Mouse (Mus musculus) kidney, postnatal 0 days (tissue): Measurements from ENCODE around the gene Lnx1. TPM values are rescaled to one million over a fixed set of nuclear protein-coding genes. Genes with fewer than 3 reads are reported as not detected.

Experiments
- ATAC-seq: fragments of 200-750 bp; cut with Nextera tagmentation; replicated peaks from 2 replicates; pipeline ENCODE4 v1.8.0; 2017; ENCODE audit warnings: low read depth, moderate number of reproducible peaks, moderate TSS enrichment, moderate library complexity; ENCODE audit not compliant: low FRiP score
- DNase-seq: peaks from one replicate; pipeline ENCODE4 v3.0.0-alpha.2; 2016; ENCODE audit warnings: low spot score
- H3K27ac ChIP-seq: fragments of 300-500 bp; sonication (generic); 2 replicates; pipeline ENCODE4 v1.5.1; 2014; ENCODE audit warnings: mild to moderate bottlenecking
- H3K27me3 ChIP-seq: fragments of 300-500 bp; sonication (generic); 2 replicates; pipeline ENCODE4 v1.6.1; 2014; ENCODE audit warnings: low read length, mixed read lengths; ENCODE audit not compliant: insufficient read depth
- H3K36me3 ChIP-seq: fragments of 300-500 bp; sonication (generic); 2 replicates; pipeline ENCODE4 v1.6.1; 2014; ENCODE audit warnings: low read length, mixed read lengths; ENCODE audit not compliant: insufficient read depth
- H3K4me1 ChIP-seq: fragments of 300-500 bp; sonication (generic); replicated peaks from 2 replicates; pipeline ENCODE4 v1.6.1; 2014; ENCODE audit warnings: antibody characterized with exemption, low read length, mixed read lengths; ENCODE audit not compliant: insufficient read depth
- H3K4me2 ChIP-seq: fragments of 300-500 bp; sonication (generic); 2 replicates; pipeline ENCODE4 v1.6.1; 2014; ENCODE audit warnings: mild to moderate bottlenecking, low read length, moderate library complexity, mixed read lengths
- H3K4me3 ChIP-seq: fragments of 300-500 bp; sonication (generic); replicated peaks from 2 replicates; pipeline ENCODE4 v1.5.1; 2014; ENCODE audit warnings: low read depth, low read length
- H3K9ac ChIP-seq: fragments of 300-500 bp; sonication (generic); 2 replicates; pipeline ENCODE4 v1.6.1; 2014; ENCODE audit warnings: low read depth, low read length
- H3K9me3 ChIP-seq: fragments of 300-500 bp; sonication (generic); replicated peaks from 2 replicates; pipeline ENCODE4 v1.6.1; 2016; ENCODE audit warnings: low read length, inconsistent platforms, mixed read lengths
- CTCF ChIP-seq: IDR thresholded peaks from 2 replicates; pipeline ENCODE4 v1.5.1; 2016; ENCODE audit warnings: antibody characterized with exemption, low read depth, mild to moderate bottlenecking, moderate library complexity
- WGBS: fragments of 180-500 bp; shearing (Covaris S2); extraction: QIAGEN DNeasy Blood & Tissue Kit; methylation state at CpG from one replicate; pipeline ENCODE4 v1.1.7; 2014; 5-methylcytosine and 5-hydroxymethylcytosine counted together
- polyA plus RNA-seq: library from polyadenylated mRNA; unstranded; fragments of >200 nt; fragmentation: Nextera tagmentation; extraction: Ambion mirVana; gene quantifications from 2 replicates; pipeline ENCODE4 v1.2.1, GENCODE M21; 2015

Gene Lnx1
- polyA plus RNA-seq, 1 experiment from 2014 or later: 3.5 TPM

DNA sequence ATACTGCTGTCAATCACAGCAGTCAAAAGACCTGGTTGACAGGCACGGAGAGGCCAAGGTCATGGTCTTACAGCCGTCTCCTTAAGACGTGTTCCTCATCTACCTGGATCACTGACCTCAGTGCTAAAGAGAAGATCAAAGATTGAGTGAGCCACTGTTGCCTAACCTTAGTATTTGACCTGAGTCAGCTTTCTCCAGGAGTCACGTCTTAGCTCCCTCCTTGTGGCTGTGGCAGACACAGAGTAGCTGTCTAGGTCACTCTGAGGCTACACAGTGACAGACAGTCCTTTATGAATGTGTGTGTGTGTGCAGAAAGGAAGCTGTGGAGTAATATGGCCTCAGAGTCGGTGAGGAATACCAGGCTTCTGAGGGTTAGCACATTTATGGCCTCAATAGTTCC, 78.3 kb downstream of the Lnx1 start:
- H3K9me3 ChIP-seq: no peaks in the 10 kb centered on the region
- H3K36me3 ChIP-seq: no peaks in the 10 kb centered on the region
- H3K4me2 ChIP-seq: no peak overlapping the region
- TF ChIP-seq CTCF: no peak
- 36% methylated on average over 5 of the region's 5 CpGs for WGBS
- DNase-seq: no peak
- H3K4me1 ChIP-seq: no peaks in the 10 kb centered on the region
- 0 out of 2 replicates have a peak, but pooled peaks have one; percentile 33 for ATAC-seq
- no peak overlapping the region for H3K9ac ChIP-seq
- no peak overlapping the region for H3K27ac ChIP-seq
- H3K27me3 ChIP-seq: no peaks in the 10 kb centered on the region
- H3K4me3 ChIP-seq: no peak overlapping the region

DNA sequence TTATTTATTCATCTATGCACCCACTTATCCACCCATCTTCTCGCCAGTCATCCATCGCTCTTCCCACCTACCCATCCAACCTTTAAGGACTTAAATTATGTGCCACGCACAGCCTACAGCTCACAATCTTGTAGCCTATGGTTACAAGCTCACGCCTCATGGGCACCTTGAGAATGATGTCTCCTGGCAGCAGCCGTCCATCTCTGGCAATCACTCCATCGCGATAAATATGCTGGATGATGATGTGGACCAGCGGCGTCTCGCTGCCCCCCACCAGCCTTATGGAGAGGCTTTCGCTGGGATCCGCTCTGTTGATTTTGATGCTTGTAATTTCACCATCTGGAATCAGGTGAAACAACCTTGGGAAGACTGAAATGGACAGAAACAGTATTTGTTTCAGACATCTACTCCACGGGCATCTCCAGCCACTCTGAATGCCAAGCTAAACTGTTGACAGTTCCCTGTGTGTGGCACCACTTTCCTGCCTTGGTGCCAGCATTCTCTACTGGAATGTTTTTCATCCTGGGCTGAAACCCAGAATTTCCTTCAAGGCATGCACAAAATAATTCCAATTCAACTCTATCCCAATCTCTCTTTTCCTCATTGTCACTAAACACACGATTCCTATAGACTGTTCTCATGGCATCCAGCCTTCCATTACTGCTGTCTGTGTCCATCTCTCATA, 79.3 kb downstream of the Lnx1 start:
- no peaks in the 10 kb centered on the region for H3K4me1 ChIP-seq
- no peaks in the 10 kb centered on the region for H3K36me3 ChIP-seq
- no peak for DNase-seq
- no peak overlapping the region for H3K4me2 ChIP-seq
- WGBS: 92% methylated on average over 14 of the region's 14 CpGs
- TF ChIP-seq CTCF: no peak
- no peaks in the 10 kb centered on the region for H3K27me3 ChIP-seq
- H3K4me3 ChIP-seq: no peak overlapping the region
- H3K9me3 ChIP-seq: no peaks in the 10 kb centered on the region
- no peak for ATAC-seq
- H3K27ac ChIP-seq: no peak overlapping the region
- no peak overlapping the region for H3K9ac ChIP-seq

DNA sequence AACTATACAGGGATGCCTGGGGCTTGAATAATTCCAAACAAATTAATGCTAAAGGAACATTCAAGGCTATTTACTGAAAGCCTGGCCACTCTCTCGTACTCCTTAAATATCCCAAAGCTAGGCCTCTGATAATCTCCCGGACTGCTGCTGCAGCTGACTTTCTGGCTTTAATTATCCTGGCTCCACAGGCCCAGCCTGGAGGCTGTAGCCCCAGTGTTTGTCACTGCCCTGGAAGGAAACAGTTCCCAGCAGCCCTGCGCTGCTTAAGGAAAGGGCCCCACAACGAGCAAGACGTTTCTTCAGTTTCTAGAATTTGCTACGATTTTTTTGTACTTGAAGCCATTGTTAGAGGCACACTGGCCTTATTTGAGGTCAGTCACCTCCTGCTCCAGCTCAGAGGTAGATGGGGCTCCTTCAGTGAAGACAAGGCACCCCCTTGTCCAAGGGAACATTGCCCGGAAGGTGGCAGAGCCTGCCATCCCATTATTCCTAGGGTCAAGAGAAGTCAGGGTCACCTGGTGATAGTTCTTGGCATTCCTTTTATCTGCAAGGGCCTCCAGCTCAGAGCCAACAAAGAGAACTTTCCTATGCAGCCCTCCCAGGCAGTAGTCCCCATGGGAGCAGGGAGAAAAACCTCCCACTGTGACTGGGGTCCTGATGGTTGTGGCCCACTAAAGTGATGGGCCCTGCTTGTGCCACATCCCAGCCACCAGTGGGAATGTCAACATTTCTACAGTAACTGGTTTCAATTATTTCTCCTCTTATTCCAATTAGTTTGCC, 80.8 kb downstream of the Lnx1 start:
- H3K9ac ChIP-seq: no peak overlapping the region
- H3K4me1 ChIP-seq: no peaks in the 10 kb centered on the region
- DNase-seq (no peak), ATAC-seq (no peak)
- H3K4me2 ChIP-seq: no peak overlapping the region
- no peaks in the 10 kb centered on the region for H3K27me3 ChIP-seq
- H3K36me3 ChIP-seq: no peaks in the 10 kb centered on the region
- H3K4me3 ChIP-seq: no peak overlapping the region
- H3K27ac ChIP-seq: no peak overlapping the region
- WGBS: 73% methylated on average over 7 of the region's 7 CpGs
- no peaks in the 10 kb centered on the region for H3K9me3 ChIP-seq
- no peak for TF ChIP-seq CTCF

DNA sequence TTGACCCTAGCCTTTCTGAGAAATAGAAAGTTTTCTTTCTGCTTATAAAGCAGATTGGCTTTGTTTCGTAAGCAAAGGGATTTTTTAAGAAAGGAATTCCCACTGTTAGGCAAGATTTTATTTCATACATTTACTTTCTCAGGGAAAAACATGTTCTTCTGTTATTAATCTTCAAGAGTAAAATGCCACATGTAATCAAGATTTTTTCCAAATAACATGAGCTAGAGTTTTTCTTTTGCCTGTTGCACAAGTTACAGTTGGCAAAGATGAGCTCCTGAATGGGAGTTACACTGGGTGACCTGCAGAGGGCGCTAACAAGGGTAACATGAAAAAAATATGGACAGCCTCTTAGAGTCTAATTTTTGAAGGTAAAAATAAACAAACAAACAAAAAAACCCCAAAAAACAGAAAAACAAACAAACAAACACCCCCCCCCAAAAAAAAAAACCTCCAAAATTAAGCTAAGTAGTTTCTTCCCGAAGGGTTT, 84.1 kb downstream of the Lnx1 start:
- Histone ChIP-seq H3K4me1 (no peaks in the 10 kb centered on the region), H3K36me3 (no peaks in the 10 kb centered on the region), H3K9me3 (no peaks in the 10 kb centered on the region), H3K27me3 (no peaks in the 10 kb centered on the region), H3K4me3 (no peak overlapping the region), H3K27ac (no peak overlapping the region), H3K4me2 (no peak overlapping the region), H3K9ac (no peak overlapping the region)
- WGBS: 71% methylated on average over 3 of the region's 3 CpGs
- DNase-seq (no peak), ATAC-seq (no peak)
- TF ChIP-seq CTCF: peak; percentile 68

DNA sequence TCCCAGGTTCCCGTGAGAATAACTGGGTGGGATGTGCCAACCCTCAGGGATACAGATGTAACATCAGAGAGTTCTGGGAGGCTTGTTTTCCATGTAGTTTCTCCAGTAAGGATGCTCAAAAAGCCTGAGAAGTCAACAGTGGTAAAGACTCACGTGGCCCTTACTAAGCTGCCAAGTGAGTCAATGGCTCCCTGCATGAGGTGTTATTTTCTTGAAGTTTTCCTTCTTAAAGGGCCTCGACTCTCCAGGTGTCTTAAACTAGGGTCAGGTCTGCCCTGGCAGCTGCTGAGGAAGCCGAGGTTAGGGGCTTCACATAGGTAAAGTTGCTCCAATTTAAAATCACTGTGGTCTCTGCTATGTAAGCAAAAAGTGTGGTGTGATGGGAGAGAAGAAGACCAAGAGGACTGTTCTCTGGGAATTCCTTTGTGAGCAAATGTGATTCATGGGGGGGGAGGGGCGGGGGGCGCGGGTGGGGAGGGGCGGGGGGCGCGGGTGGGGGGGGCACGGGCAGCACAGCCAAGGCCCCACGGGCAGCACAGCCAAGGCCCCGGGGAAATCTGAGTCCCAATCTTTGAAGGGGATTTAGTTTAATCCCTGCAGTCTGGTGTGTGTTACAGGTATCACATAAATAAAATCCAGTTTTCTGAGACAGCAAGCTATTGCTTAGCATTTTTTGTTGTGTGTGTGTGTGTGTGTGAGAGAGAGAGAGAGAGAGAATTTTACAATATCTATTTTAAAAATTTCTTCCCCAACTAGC, 84.7 kb downstream of the Lnx1 start:
- 48% methylated on average over 12 of the region's 13 CpGs for WGBS
- no peak for TF ChIP-seq CTCF
- no peaks in the 10 kb centered on the region for H3K4me1 ChIP-seq
- no peaks in the 10 kb centered on the region for H3K9me3 ChIP-seq
- no peak overlapping the region for H3K9ac ChIP-seq
- no peak overlapping the region for H3K4me3 ChIP-seq
- no peak for ATAC-seq
- no peaks in the 10 kb centered on the region for H3K36me3 ChIP-seq
- no peak overlapping the region for H3K27ac ChIP-seq
- no peaks in the 10 kb centered on the region for H3K27me3 ChIP-seq
- no peak overlapping the region for H3K4me2 ChIP-seq
- no peak for DNase-seq

DNA sequence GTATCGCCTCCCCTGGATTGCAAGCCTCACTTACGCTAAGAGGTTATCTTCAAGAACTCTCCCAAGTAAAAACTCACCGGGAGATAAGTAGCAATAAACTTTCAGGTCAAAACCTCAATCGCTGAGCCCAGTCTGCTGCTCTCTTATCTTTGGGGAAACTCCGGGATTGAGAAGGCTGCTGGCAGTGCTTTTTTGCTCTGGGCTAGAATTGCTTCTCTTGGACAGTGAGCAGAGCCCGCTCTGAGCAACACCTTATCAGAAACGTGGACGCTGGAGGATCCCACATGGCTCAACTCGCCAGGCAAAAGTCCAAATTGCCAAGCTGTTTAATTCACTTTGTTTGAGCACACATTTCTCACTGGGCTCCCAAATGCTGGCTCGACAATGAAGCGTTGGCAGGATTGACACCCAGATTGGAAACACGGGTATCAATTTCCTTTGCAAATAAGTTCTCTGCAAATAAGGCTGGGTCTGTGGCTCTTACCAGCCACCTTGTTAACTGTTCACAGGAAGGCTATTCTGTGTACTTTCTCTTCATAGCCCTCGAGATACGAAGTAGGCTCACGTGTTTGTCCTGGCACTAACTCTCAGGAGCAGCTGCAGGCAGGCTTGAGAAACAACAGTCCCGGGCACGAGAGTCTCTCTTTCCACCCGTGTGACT, 89.1 kb downstream of the Lnx1 start:
- ATAC-seq: no peak
- 47% methylated on average over 18 of the region's 18 CpGs for WGBS
- no peak overlapping the region for H3K27ac ChIP-seq

More for the DNA sequence above, 89.1 kb downstream of the Lnx1 start:
- H3K4me2 ChIP-seq: no peak overlapping the region
- no peak overlapping the region for H3K9ac ChIP-seq
- no peak for DNase-seq
- H3K27me3 ChIP-seq: no peaks in the 10 kb centered on the region
- H3K4me3 ChIP-seq: no peak overlapping the region
- no peak for TF ChIP-seq CTCF
- H3K9me3 ChIP-seq: no peaks in the 10 kb centered on the region
- no peaks in the 10 kb centered on the region for H3K4me1 ChIP-seq
- H3K36me3 ChIP-seq: no peaks in the 10 kb centered on the region
